ENCODE assay signal across 1 mouse cellular context in genomic region chr8:54491934-54492333, GRCm38 (mm10).
TF ChIP-seq lines count a peak whose summit lies in the region.

No protein-coding gene starts in this region.

TF ChIP-seq in MEL, 35 proteins besides CTCF, POLR2A, EP300 and RAD21:
- TF ChIP-seq MYB (IDR thresholded peaks at IDR 0.05; ENCODE audit: low read depth, low read length): no peak
- no peak for TF ChIP-seq MAX (IDR thresholded peaks at IDR 0.05; ENCODE audit: low read length)
- TF ChIP-seq MAZ (IDR thresholded peaks at IDR 0.05; ENCODE audit: low read depth, low read length): no peak
- TF ChIP-seq BHLHE40 (IDR thresholded peaks at IDR 0.05; ENCODE audit: borderline replicate concordance, low read depth, low read length): no peak
- no peak for TF ChIP-seq ELF1 (IDR thresholded peaks at IDR 0.05; ENCODE audit: low read depth, low read length)
- TF ChIP-seq ZNF384 (IDR thresholded peaks at IDR 0.05; ENCODE audit: low read depth, low read length): no peak
- no peak for TF ChIP-seq MAFK (IDR thresholded peaks at IDR 0.05; ENCODE audit: borderline replicate concordance, low read depth, low read length)
- no peak for TF ChIP-seq MXI1 (IDR thresholded peaks at IDR 0.05; ENCODE audit: low read depth, low read length)
- TF ChIP-seq MYC (IDR thresholded peaks at IDR 0.05; ENCODE audit: low read depth, low read length): no peak
- no peak for TF ChIP-seq ZC3H11A (IDR thresholded peaks at IDR 0.05; ENCODE audit: low read depth, low read length)
- no peak for TF ChIP-seq TAL1 (IDR thresholded peaks at IDR 0.05; ENCODE audit: low read length)
- TF ChIP-seq ETS1 (IDR thresholded peaks at IDR 0.05; ENCODE audit: low read depth, low read length): no peak
- TF ChIP-seq KAT2A (conservative IDR thresholded peaks at IDR 0.05; ENCODE audit: low read depth, low read length): no peak
- no peak for TF ChIP-seq USF2 (IDR thresholded peaks at IDR 0.05; ENCODE audit: borderline replicate concordance in 1 of 2, insufficient read depth in 1 of 2, low read depth in 1 of 2, low read length in 2 of 2)
TF ChIP-seq in MEL: peak in this region for 0.
